Comparison of ENCODE assay signal across 20 mouse cellular contexts in genomic region chr3:60616147-60616546, GRCm38 (mm10).
DNase-seq lines count a peak whose midpoint lies in the region; ATAC-seq and TF ChIP-seq lines count a peak whose summit lies in the region.
"Had no signal": no experiment of that assay in that cellular context is flagged by ENCODE, and none has a peak within 500 bp of the region (broad histone marks: within the 10 kb centered on the region; RNA-seq: fewer than 3 reads in every experiment).

No protein-coding gene starts in this region.

- H3K79me2 ChIP-seq in MEL (ENCODE audit: control insufficient read depth, insufficient read depth, low read length, poor library complexity): peaks cover 19% of the 10 kb centered on the region
- H3K79me2 ChIP-seq in heart, adult 2 months (replicated peaks; ENCODE audit: control insufficient read depth, insufficient read depth, low read length): no peaks in the 10 kb centered on the region

- no peak for DNase-seq in gastrocnemius, adult 2 months
- no peak for DNase-seq in gastrocnemius, adult 18-20 months (ENCODE audit: low spot score)
- DNase-seq in 3T3-L1 (ENCODE audit: low read depth, low spot score): peak; percentile 79
- DNase-seq in MEL (ENCODE audit: low read depth, low spot score): peak; percentile 76
- DNase-seq in heart, adult 2 months: no peak
- no peak for DNase-seq in spleen, postnatal 10 days (ENCODE audit: low spot score in 2 of 2)
- DNase-seq: cerebellum, postnatal 10 days; heart, postnatal 36 days; kidney, postnatal 36 days; layer of hippocampus, postnatal 36 days; left cerebral cortex, postnatal 4 days; lung, postnatal 14 days had no signal

- ATAC-seq in granulocyte monocyte progenitor cell, adult 5-6 weeks (replicated peaks; ENCODE audit: poor library complexity, severe bottlenecking): peak; percentile 61
- no peak for ATAC-seq in hindbrain, embryonic 16.5 days
- ATAC-seq: intestine, postnatal 0 days had no signal

- H3K27me3 ChIP-seq in MEL (ENCODE audit: control insufficient read depth in 1 of 2, insufficient read depth in 2 of 2, low read length in 2 of 2): no peaks in the 10 kb centered on the region
- H3K27me3 ChIP-seq in heart, adult 2 months (ENCODE audit: control insufficient read depth, insufficient read depth, low read length): no peaks in the 10 kb centered on the region
- H3K27me3 ChIP-seq in hindbrain, embryonic 16.5 days (replicated peaks; ENCODE audit: control insufficient read depth, insufficient read depth, low read length): no peaks in the 10 kb centered on the region
- H3K27me3 ChIP-seq: heart, embryonic 13.5 days; hindbrain, embryonic 15.5 days; liver, embryonic 15.5 days had no signal

- WGBS in heart, adult 2 months: 65% methylated on average over 2 of the region's 2 CpGs
- 84% methylated on average over 2 of the region's 2 CpGs for WGBS in hindbrain, embryonic 16.5 days

- intact Hi-C loops in gastrocnemius, adult 2 months (cut with DNase I): loop anchor here (10.0 kb wide), 1 partner anchor 211 kb away; no protein-coding TSS in a partner anchor
- intact Hi-C loops in heart, adult 2 months (cut with DNase I): loop anchor here (10.0 kb wide), 1 partner anchor 149 kb away; no protein-coding TSS in a partner anchor

- no peak overlapping the region for H3K9ac ChIP-seq in MEL (ENCODE audit: control insufficient read depth, low read depth, low read length, poor library complexity, severe bottlenecking)
- H3K9ac ChIP-seq in heart, adult 2 months (ENCODE audit: low read depth, low read length): no peak overlapping the region
- H3K9ac ChIP-seq in hindbrain, embryonic 16.5 days (ENCODE audit: low read depth, low read length): no peak overlapping the region
- H3K9ac ChIP-seq: heart, embryonic 13.5 days; hindbrain, embryonic 15.5 days; liver, embryonic 15.5 days had no signal

- peaks cover 15 to 16% of the 10 kb centered on the region in 2 experiments for H3K4me1 ChIP-seq in MEL (ENCODE audit: control insufficient read depth in 1 of 2, insufficient read depth in 2 of 2, low read length in 2 of 2)
- peaks cover 6% of the 10 kb centered on the region for H3K4me1 ChIP-seq in heart, adult 2 months (ENCODE audit: control insufficient read depth, insufficient read depth, low read length)
- no peaks in the 10 kb centered on the region for H3K4me1 ChIP-seq in hindbrain, embryonic 16.5 days (ENCODE audit: control insufficient read depth, insufficient read depth, low read depth, low read length)
- H3K4me1 ChIP-seq: forebrain, embryonic 10.5 days; midbrain, embryonic 10.5 days had no signal

- peak overlapping the region; percentile 67; the same call in 1 of the 2 replicates for H3K27ac ChIP-seq in gastrocnemius, adult 2 months
- H3K27ac ChIP-seq in MEL (ENCODE audit: control insufficient read depth, low read depth, low read length): peak overlapping the region; percentile 62; the same call in 1 of the 2 replicates
- H3K27ac ChIP-seq in heart, adult 2 months: no peak overlapping the region
- H3K27ac ChIP-seq in hindbrain, embryonic 16.5 days (ENCODE audit: low read depth, low read length): no peak overlapping the region
- H3K27ac ChIP-seq: forebrain, embryonic 10.5 days; heart, embryonic 13.5 days; hindbrain, embryonic 15.5 days; liver, embryonic 15.5 days; midbrain, embryonic 10.5 days had no signal

- no peak for TF ChIP-seq RAD21 in MEL (IDR thresholded peaks at IDR 0.05; ENCODE audit: low read depth, low read length)

- H3K9me3 ChIP-seq in MEL (replicated peaks; ENCODE audit: insufficient read depth, low read length): no peaks in the 10 kb centered on the region
- H3K9me3 ChIP-seq in hindbrain, embryonic 16.5 days (ENCODE audit: control insufficient read depth, low read length): no peaks in the 10 kb centered on the region
- H3K9me3 ChIP-seq: forebrain, embryonic 10.5 days; heart, embryonic 13.5 days; hindbrain, embryonic 15.5 days; liver, embryonic 15.5 days; midbrain, embryonic 10.5 days had no signal

- TF ChIP-seq EP300 in MEL (IDR thresholded peaks at IDR 0.05; ENCODE audit: low read depth in 1 of 2, low read length in 2 of 2): peak; percentile 95 to 97
- TF ChIP-seq EP300 in heart, adult 2 months (IDR thresholded peaks at IDR 0.05; ENCODE audit: insufficient read depth, low read depth, low read length): no peak

- no peak overlapping the region for H3K4me2 ChIP-seq in hindbrain, embryonic 16.5 days (ENCODE audit: low read length)
- H3K4me2 ChIP-seq: heart, embryonic 13.5 days; liver, embryonic 15.5 days had no signal

- TF ChIP-seq CTCF in gastrocnemius, adult 2 months (IDR thresholded peaks at IDR 0.05): no peak
- no peak for TF ChIP-seq CTCF in MEL (IDR thresholded peaks at IDR 0.05 in 2 of 3, conservative IDR thresholded peaks at IDR 0.05 in 1 of 3; ENCODE audit: control insufficient read depth in 1 of 3, insufficient read depth in 1 of 3, low read depth in 2 of 3, low read length in 3 of 3, poor library complexity in 1 of 3, severe bottlenecking in 1 of 3)
- no peak for TF ChIP-seq CTCF in heart, adult 2 months (IDR thresholded peaks at IDR 0.05)

- TF ChIP-seq POLR2A in MEL (IDR thresholded peaks at IDR 0.05; ENCODE audit: control insufficient read depth in 1 of 2, insufficient read depth in 1 of 2, low read depth in 1 of 2, low read length in 2 of 2, poor library complexity in 1 of 2): no peak
- no peak for TF ChIP-seq POLR2A in heart, adult 2 months (IDR thresholded peaks at IDR 0.05; ENCODE audit: insufficient read depth, low read depth, low read length)

- peaks cover 35 to 72% of the 10 kb centered on the region in 2 experiments for H3K36me3 ChIP-seq in MEL (ENCODE audit: control insufficient read depth in 1 of 2, insufficient read depth in 2 of 2, low read length in 2 of 2)
- peaks cover 36% of the 10 kb centered on the region for H3K36me3 ChIP-seq in heart, adult 2 months (ENCODE audit: control insufficient read depth, insufficient read depth, low read length)
- peaks cover 3% of the 10 kb centered on the region; the same call in 1 of the 2 replicates for H3K36me3 ChIP-seq in hindbrain, embryonic 16.5 days (ENCODE audit: control insufficient read depth, insufficient read depth, low read length)
- H3K36me3 ChIP-seq: hindbrain, embryonic 15.5 days had no signal

- peak overlapping the region; percentile 36; the same call in 1 of the 2 replicates for H3K4me3 ChIP-seq in gastrocnemius, adult 2 months
- H3K4me3 ChIP-seq in MEL (ENCODE audit: control insufficient read depth in 1 of 2, insufficient read depth in 1 of 2, low read depth in 2 of 2, low read length in 2 of 2): no peak overlapping the region
- H3K4me3 ChIP-seq in heart, adult 2 months: no peak overlapping the region
- no peak overlapping the region for H3K4me3 ChIP-seq in hindbrain, embryonic 16.5 days (ENCODE audit: low read length)
- H3K4me3 ChIP-seq: forebrain, embryonic 10.5 days; heart, embryonic 13.5 days; hindbrain, embryonic 15.5 days; liver, embryonic 15.5 days; midbrain, embryonic 10.5 days had no signal

TF ChIP-seq in MEL, 35 proteins besides CTCF, POLR2A, EP300 and RAD21:
- TF ChIP-seq POLR2AphosphoS5 (IDR thresholded peaks at IDR 0.05; ENCODE audit: borderline replicate concordance, low read depth, low read length) (no peak), ZC3H11A (IDR thresholded peaks at IDR 0.05; ENCODE audit: low read depth, low read length) (no peak), USF1 (IDR thresholded peaks at IDR 0.05; ENCODE audit: low read depth, low read length) (no peak), SIN3A (IDR thresholded peaks at IDR 0.05; ENCODE audit: low read length) (peak; percentile 50; the same call in 1 of the 2 replicates), TBP (IDR thresholded peaks at IDR 0.05; ENCODE audit: low read depth, low read length) (no peak), MAX (IDR thresholded peaks at IDR 0.05; ENCODE audit: low read length) (no peak), RCOR1 (IDR thresholded peaks at IDR 0.05; ENCODE audit: low read depth, low read length) (peak; percentile 98), TCF12 (IDR thresholded peaks at IDR 0.05; ENCODE audit: low read depth, low read length) (peak; percentile 78; the same call in 1 of the 2 replicates), ETS1 (IDR thresholded peaks at IDR 0.05; ENCODE audit: low read depth, low read length) (peak; percentile 94), MEF2A (IDR thresholded peaks at IDR 0.05; ENCODE audit: extremely low read depth, insufficient replicate concordance, low read depth, low read length, poor library complexity, severe bottlenecking) (no peak), NELFE (IDR thresholded peaks at IDR 0.05; ENCODE audit: low read depth, low read length) (no peak), MAFK (IDR thresholded peaks at IDR 0.05; ENCODE audit: borderline replicate concordance, low read depth, low read length) (peak; percentile 94), ELF1 (IDR thresholded peaks at IDR 0.05; ENCODE audit: low read depth, low read length) (no peak), MYB (IDR thresholded peaks at IDR 0.05; ENCODE audit: low read depth, low read length) (peak; percentile 90), JUND (IDR thresholded peaks at IDR 0.05; ENCODE audit: low read depth, low read length) (0 out of 2 replicates have a peak, but pooled peaks have one; percentile 39), GATA1 (IDR thresholded peaks at IDR 0.05; ENCODE audit: low read depth, low read length) (peak; percentile 94), SMC3 (IDR thresholded peaks at IDR 0.05; ENCODE audit: low read depth, low read length) (no peak), GABPA (IDR thresholded peaks at IDR 0.05; ENCODE audit: low read depth, low read length) (peak; percentile 96)

Comparison
In these comparisons a context has a peak if more than half of its experiments do, and no peak if none do; other contexts are left out.
1. DNase-seq: peak in 3T3-L1 (single experiment) and MEL (single experiment); none in gastrocnemius, adult 2 months (single experiment), gastrocnemius, adult 18-20 months (single experiment), heart, adult 2 months (0 of 2) and spleen, postnatal 10 days (0 of 2).
2. H3K27ac ChIP-seq: peak in gastrocnemius, adult 2 months (single experiment) and MEL (single experiment); none in heart, adult 2 months (single experiment) and hindbrain, embryonic 16.5 days (single experiment).